8 mouse cellular contexts compared by ENCODE assay signal in the genomic region with DNA sequence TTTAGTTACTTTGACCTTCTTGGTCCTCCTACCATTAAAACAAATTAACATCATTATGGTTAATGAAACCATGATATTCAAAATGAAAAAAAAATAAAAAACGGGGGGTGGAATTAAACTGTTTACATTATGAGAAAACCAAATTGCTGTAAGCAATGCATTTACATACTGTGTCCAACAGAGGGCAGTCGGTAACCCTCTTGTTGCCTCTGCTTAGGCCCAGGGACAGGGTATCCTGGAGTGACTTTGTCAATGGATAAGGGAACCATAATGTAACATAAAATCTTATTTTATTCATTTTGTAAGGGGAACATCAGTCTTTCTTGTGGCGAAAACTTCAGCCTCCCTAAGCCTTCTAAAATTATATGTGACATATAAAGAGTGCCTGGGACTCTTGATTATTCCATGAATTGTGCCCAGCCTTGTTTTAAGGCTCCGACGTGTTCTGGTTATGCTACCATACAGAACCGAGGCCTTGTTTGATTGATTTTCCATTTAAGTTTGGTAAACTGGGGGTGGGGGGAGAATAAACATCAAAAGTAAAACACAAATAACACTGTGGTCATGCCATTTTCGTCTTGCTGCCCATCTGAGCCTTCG.
DNase-seq lines count a peak whose midpoint lies in the region; ATAC-seq and TF ChIP-seq lines count a peak whose summit lies in the region.

No protein-coding gene starts in this region.

- H3K27ac ChIP-seq in heart, postnatal 0 days (ENCODE audit: low read depth) = no peak overlapping the region
- H3K27ac ChIP-seq in heart, embryonic 10.5 days = no peak overlapping the region
- no peak overlapping the region for H3K27ac ChIP-seq in forebrain, embryonic 13.5 days
- no peak overlapping the region for H3K27ac ChIP-seq in hindbrain, embryonic 12.5 days

- no peak overlapping the region for H3K9ac ChIP-seq in heart, postnatal 0 days (replicated peaks; ENCODE audit: low read depth, low read length)
- no peak overlapping the region for H3K9ac ChIP-seq in forebrain, embryonic 13.5 days
- no peak overlapping the region for H3K9ac ChIP-seq in hindbrain, embryonic 12.5 days

- TF ChIP-seq EP300 in heart, postnatal 0 days (IDR thresholded peaks at IDR 0.05; ENCODE audit: low read depth) = no peak

- H3K4me3 ChIP-seq in heart, postnatal 0 days (ENCODE audit: low read depth, low read length) = no peak overlapping the region
- H3K4me3 ChIP-seq in heart, embryonic 10.5 days = no peak overlapping the region
- H3K4me3 ChIP-seq in forebrain, embryonic 13.5 days = no peak overlapping the region
- no peak overlapping the region for H3K4me3 ChIP-seq in hindbrain, embryonic 12.5 days

- DNase-seq in heart, postnatal 0 days (ENCODE audit: low spot score) = peak; percentile 16
- no peak for DNase-seq in heart, embryonic 10.5 days (ENCODE audit: low spot score)
- DNase-seq in urinary bladder, postnatal 14 days (ENCODE audit: low spot score) = peak; percentile 5
- no peak for DNase-seq in urinary bladder, adult 2 months (ENCODE audit: low spot score)
- DNase-seq in mesoderm, embryonic 11.5 days (ENCODE audit: low read depth, low spot score) = peak; percentile 41
- DNase-seq in thymus, adult 18-20 months = no peak

- H3K4me2 ChIP-seq in heart, postnatal 0 days (ENCODE audit: low read depth, low read length) = no peak overlapping the region
- no peak overlapping the region for H3K4me2 ChIP-seq in forebrain, embryonic 13.5 days
- no peak overlapping the region for H3K4me2 ChIP-seq in hindbrain, embryonic 12.5 days (replicated peaks)

- H3K9me3 ChIP-seq in heart, postnatal 0 days (replicated peaks; ENCODE audit: control insufficient read depth, low read length) = no peaks in the 10 kb centered on the region
- no peaks in the 10 kb centered on the region for H3K9me3 ChIP-seq in heart, embryonic 10.5 days
- H3K9me3 ChIP-seq in forebrain, embryonic 13.5 days (replicated peaks) = no peaks in the 10 kb centered on the region
- no peaks in the 10 kb centered on the region for H3K9me3 ChIP-seq in hindbrain, embryonic 12.5 days (replicated peaks)

- WGBS in heart, postnatal 0 days = 61% methylated on average over 8 of the region's 8 CpGs
- 60% methylated on average over 8 of the region's 8 CpGs for WGBS in heart, embryonic 10.5 days
- WGBS in forebrain, embryonic 13.5 days = 62% methylated on average over 8 of the region's 8 CpGs
- 59% methylated on average over 8 of the region's 8 CpGs for WGBS in hindbrain, embryonic 12.5 days

- no peaks in the 10 kb centered on the region for H3K36me3 ChIP-seq in heart, postnatal 0 days (replicated peaks; ENCODE audit: control insufficient read depth, insufficient read depth, low read length)
- no peaks in the 10 kb centered on the region for H3K36me3 ChIP-seq in heart, embryonic 10.5 days
- H3K36me3 ChIP-seq in forebrain, embryonic 13.5 days (ENCODE audit: poor library complexity, severe bottlenecking) = no peaks in the 10 kb centered on the region
- H3K36me3 ChIP-seq in hindbrain, embryonic 12.5 days = no peaks in the 10 kb centered on the region

- TF ChIP-seq CTCF in heart, postnatal 0 days (IDR thresholded peaks at IDR 0.05; ENCODE audit: low read depth) = peak; percentile 73

- H3K4me1 ChIP-seq in heart, postnatal 0 days (ENCODE audit: control insufficient read depth, insufficient read depth) = no peaks in the 10 kb centered on the region
- no peaks in the 10 kb centered on the region for H3K4me1 ChIP-seq in heart, embryonic 10.5 days
- H3K4me1 ChIP-seq in forebrain, embryonic 13.5 days = peaks cover 7% of the 10 kb centered on the region; the same call in 1 of the 2 replicates
- no peaks in the 10 kb centered on the region for H3K4me1 ChIP-seq in hindbrain, embryonic 12.5 days

- H3K27me3 ChIP-seq in heart, postnatal 0 days (ENCODE audit: control insufficient read depth, insufficient read depth, low read length) = no peaks in the 10 kb centered on the region
- H3K27me3 ChIP-seq in heart, embryonic 10.5 days (ENCODE audit: insufficient read depth, poor library complexity, severe bottlenecking) = no peaks in the 10 kb centered on the region
- H3K27me3 ChIP-seq in forebrain, embryonic 13.5 days = no peaks in the 10 kb centered on the region
- no peaks in the 10 kb centered on the region for H3K27me3 ChIP-seq in hindbrain, embryonic 12.5 days

- no peak for ATAC-seq in heart, postnatal 0 days (ENCODE audit: insufficient read depth, low read depth)
- ATAC-seq in forebrain, embryonic 13.5 days = peak; percentile 85
- no peak for ATAC-seq in hindbrain, embryonic 12.5 days (ENCODE audit: low FRiP score)

Comparison
In these comparisons a context has a peak if more than half of its experiments do, and no peak if none do; other contexts are left out.
1. DNase-seq: peak in heart, postnatal 0 days (single experiment), urinary bladder, postnatal 14 days (single experiment) and mesoderm, embryonic 11.5 days (single experiment); none in heart, embryonic 10.5 days (single experiment), urinary bladder, adult 2 months (single experiment) and thymus, adult 18-20 months (0 of 2).